Mouse (Mus musculus) limb, embryonic 14.5 days (tissue): ENCODE measurements around the gene Bcl2. TPM values are rescaled to one million over a fixed set of nuclear protein-coding genes. Genes with fewer than 3 reads are reported as not detected.

Experiments
- ATAC-seq: fragments of 200-750 bp; cut with Nextera tagmentation; 2 replicates; pipeline ENCODE4 v1.8.0; 2017; ENCODE audit warnings: low read depth, moderate number of reproducible peaks, moderate TSS enrichment; ENCODE audit not compliant: low FRiP score
- DNase-seq: peaks from one replicate; pipeline ENCODE4 v3.0.0-alpha.2; 2015; ENCODE audit warnings: low spot score
- H3K27ac ChIP-seq: fragments of 300-500 bp; sonication (generic); replicated peaks from 2 replicates; pipeline ENCODE4 v1.5.1; 2014; ENCODE audit warnings: low read depth, mild to moderate bottlenecking, low read length, moderate library complexity, mixed read lengths
- H3K27me3 ChIP-seq: fragments of 300-500 bp; sonication (generic); 2 replicates; pipeline ENCODE4 v1.6.1; 2014; ENCODE audit warnings: low read length, mixed read lengths; ENCODE audit not compliant: control insufficient read depth, insufficient read depth
- H3K36me3 ChIP-seq: fragments of 300-500 bp; sonication (generic); 2 replicates; pipeline ENCODE4 v1.6.1; 2014; ENCODE audit warnings: mild to moderate bottlenecking, low read length, moderate library complexity, mixed read lengths; ENCODE audit not compliant: control insufficient read depth, insufficient read depth
- H3K4me1 ChIP-seq: fragments of 300-500 bp; sonication (generic); 2 replicates; pipeline ENCODE4 v1.6.1; 2014; ENCODE audit warnings: antibody characterized with exemption, low read length, mixed read lengths; ENCODE audit not compliant: control insufficient read depth, insufficient read depth
- H3K4me2 ChIP-seq: fragments of 300-500 bp; sonication (generic); replicated peaks from 2 replicates; pipeline ENCODE4 v1.6.1; 2014; ENCODE audit warnings: low read depth, mild to moderate bottlenecking, low read length, moderate library complexity; ENCODE audit not compliant: severe bottlenecking
- H3K4me3 ChIP-seq: fragments of 300-500 bp; sonication (generic); replicated peaks from 2 replicates; pipeline ENCODE4 v1.5.1; 2014; ENCODE audit warnings: low read length
- H3K9ac ChIP-seq: fragments of 300-500 bp; sonication (generic); 2 replicates; pipeline ENCODE4 v1.6.1; 2014; ENCODE audit warnings: mild to moderate bottlenecking, low read depth, low read length, moderate library complexity; ENCODE audit not compliant: severe bottlenecking
- H3K9me3 ChIP-seq: fragments of 300-500 bp; sonication (generic); 2 replicates; pipeline ENCODE4 v1.6.1; 2016; ENCODE audit warnings: low read length; ENCODE audit not compliant: control insufficient read depth
- POLR2A ChIP-seq: fragments of 200-500 bp; IDR thresholded peaks from 2 replicates; pipeline ENCODE4 v1.8.0; 2012; ENCODE audit warnings: inconsistent platforms, mild to moderate bottlenecking, moderate library complexity, borderline replicate concordance; ENCODE audit not compliant: insufficient read depth, insufficient read length; ENCODE audit errors: extremely low read depth
- WGBS: fragments of 180-500 bp; shearing (Covaris S2); extraction: QIAGEN DNeasy Blood & Tissue Kit; methylation state at CpG from one replicate; pipeline ENCODE4 v1.1.7; 2014; 5-methylcytosine and 5-hydroxymethylcytosine counted together
- polyA plus RNA-seq, 2 experiments: library from polyadenylated mRNA; depleted of rRNA in 1 of 2; stranded (reverse) in 1 of 2; unstranded in 1 of 2; fragments of >200 nt; fragmentation: Nextera tagmentation in 1 of 2; extraction: Ambion mirVana in 1 of 2; gene quantifications; 2 replicates each; pipeline versions ENCODE4 v1.2.1 to v1.2.3; 2012 to 2014

Gene Bcl2
- polyA plus RNA-seq, 2 experiments, result 8.0 to 15.7 TPM

- no peak overlapping the region for H3K4me3 ChIP-seq
- H3K9ac ChIP-seq, result no peak overlapping the region
- no peak overlapping the region for H3K4me2 ChIP-seq
- peaks cover 7% of the 10 kb centered on the region for H3K4me1 ChIP-seq
- ATAC-seq (no peak), DNase-seq (peak; percentile 81)
- no peak for TF ChIP-seq POLR2A
- H3K36me3 ChIP-seq, result no peaks in the 10 kb centered on the region
- 29% methylated on average over 7 of the region's 7 CpGs for WGBS
- H3K27me3 ChIP-seq, result no peaks in the 10 kb centered on the region
- H3K9me3 ChIP-seq, result no peaks in the 10 kb centered on the region
- H3K27ac ChIP-seq, result no peak overlapping the region
These were observed 3.1 kb upstream of the Bcl2 start for GRCm38 (mm10) chr1:106717071-106717601.

GRCm38 (mm10) chr1:106716141-106716540 is 2.1 kb upstream of the Bcl2 start:
- no peak for TF ChIP-seq POLR2A
- ATAC-seq, result no peak
- no peak overlapping the region for H3K27ac ChIP-seq
- peaks cover 12% of the 10 kb centered on the region for H3K4me1 ChIP-seq
- no peak for DNase-seq
- no peak overlapping the region for H3K4me2 ChIP-seq
- no peak overlapping the region for H3K9ac ChIP-seq
- no peaks in the 10 kb centered on the region for H3K36me3 ChIP-seq
- no peaks in the 10 kb centered on the region for H3K9me3 ChIP-seq
- 94% methylated on average over 3 of the region's 3 CpGs for WGBS
- H3K27me3 ChIP-seq, result no peaks in the 10 kb centered on the region
- no peak overlapping the region for H3K4me3 ChIP-seq

DNA sequence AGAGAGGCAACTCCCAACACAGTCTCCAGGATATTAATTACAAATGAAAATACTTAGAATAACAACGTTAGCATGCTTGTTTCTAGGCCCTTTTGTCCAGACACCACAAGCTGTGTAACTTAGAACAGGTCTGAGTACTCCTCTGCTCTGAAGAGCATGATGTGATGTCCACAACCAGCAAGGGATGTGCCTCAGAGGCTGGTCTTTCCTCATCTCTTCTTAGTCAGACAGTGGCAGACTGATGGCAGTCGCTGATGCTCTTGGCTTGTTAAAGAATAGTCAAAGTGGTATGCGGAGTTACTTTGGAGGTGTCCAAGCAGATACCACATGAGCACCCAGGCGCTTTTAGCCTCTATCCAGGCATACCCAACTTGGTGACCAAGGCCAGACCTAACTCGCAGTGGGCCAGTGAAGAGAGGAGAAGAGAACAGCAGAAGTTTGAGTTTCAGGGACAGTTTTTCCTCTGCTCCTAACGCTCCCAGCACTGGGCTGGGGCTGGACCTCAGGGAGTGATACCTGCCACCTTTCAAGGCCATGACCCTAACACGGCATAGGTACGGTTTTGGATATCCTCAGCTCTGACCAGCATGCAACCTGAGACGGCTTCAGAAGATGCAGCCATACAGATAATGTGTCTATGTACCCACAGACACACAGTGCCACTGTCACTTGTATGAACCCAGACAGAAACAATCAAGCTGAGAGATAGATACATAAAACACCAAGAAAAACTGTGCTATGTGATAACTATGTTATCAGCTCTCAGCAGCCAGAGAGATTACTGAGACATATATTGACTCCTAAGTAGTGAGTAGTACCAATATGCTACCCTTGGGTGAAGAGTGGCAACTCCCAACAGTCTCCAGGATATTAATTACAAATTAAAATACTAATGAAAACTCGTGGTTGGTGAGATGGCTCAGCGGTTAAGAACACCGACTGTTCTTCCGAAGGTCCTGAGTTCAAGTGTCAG is 1.3 kb upstream of the Bcl2 start:
- Histone ChIP-seq H3K27ac (no peak overlapping the region), H3K9me3 (no peaks in the 10 kb centered on the region), H3K27me3 (no peaks in the 10 kb centered on the region), H3K36me3 (no peaks in the 10 kb centered on the region), H3K4me3 (no peak overlapping the region; the same call in 1 of the 2 replicates), H3K9ac (no peak overlapping the region), H3K4me1 (peaks cover 12% of the 10 kb centered on the region), H3K4me2 (peak overlapping the region; percentile 80)
- TF ChIP-seq POLR2A, result no peak
- DNase-seq (no peak), ATAC-seq (no peak)
- WGBS, result 87% methylated on average over 13 of the region's 13 CpGs

DNA sequence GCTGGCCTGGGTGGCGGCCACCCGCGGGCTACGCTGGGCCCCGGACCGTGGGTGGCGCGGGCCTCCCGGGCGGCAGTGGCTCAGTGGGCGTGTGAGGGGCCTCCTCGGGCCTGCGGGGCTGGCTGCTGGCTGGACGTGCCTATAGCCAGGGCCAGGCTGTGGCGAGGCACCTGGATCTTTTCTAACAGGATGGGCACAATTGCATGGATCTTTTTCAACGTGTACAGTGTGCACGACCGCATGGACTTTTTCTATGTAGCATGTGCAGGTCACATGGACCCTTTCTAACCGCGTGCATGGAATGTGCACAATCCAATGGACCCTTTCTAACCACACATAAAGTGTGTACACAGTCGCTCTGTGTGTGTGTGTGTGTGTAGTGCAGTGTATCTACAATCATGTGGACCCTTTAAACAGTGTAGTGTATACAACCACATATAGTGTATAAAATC is 482 bp upstream of the Bcl2 start:
- H3K27me3 ChIP-seq, result no peaks in the 10 kb centered on the region
- peak overlapping the region; percentile 83 for H3K4me3 ChIP-seq
- no peaks in the 10 kb centered on the region for H3K9me3 ChIP-seq
- H3K4me2 ChIP-seq, result peak overlapping the region; percentile 80
- WGBS, result 10% methylated on average over 8 of the region's 21 CpGs
- peak overlapping the region; percentile 85 for H3K9ac ChIP-seq
- peak overlapping the region; percentile 92 for H3K27ac ChIP-seq
- DNase-seq, result peak; percentile 13
- H3K4me1 ChIP-seq, result peaks cover 12% of the 10 kb centered on the region
- peak; percentile 53 for ATAC-seq
- no peak for TF ChIP-seq POLR2A
- H3K36me3 ChIP-seq, result no peaks in the 10 kb centered on the region

DNA sequence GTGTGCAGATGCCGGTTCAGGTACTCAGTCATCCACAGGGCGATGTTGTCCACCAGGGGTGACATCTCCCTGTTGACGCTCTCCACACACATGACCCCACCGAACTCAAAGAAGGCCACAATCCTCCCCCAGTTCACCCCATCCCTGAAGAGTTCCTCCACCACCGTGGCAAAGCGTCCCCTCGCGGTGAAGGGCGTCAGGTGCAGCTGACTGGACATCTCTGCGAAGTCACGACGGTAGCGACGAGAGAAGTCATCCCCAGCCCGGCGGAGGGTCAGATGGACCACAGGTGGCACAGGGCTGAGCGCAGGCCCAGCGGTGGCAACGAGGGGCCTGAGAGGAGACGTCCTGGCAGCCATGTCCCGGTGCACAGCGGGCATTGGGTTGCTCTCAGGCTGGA is 1.7 kb downstream of the Bcl2 start:
- H3K36me3 ChIP-seq, result no peaks in the 10 kb centered on the region
- no peaks in the 10 kb centered on the region for H3K9me3 ChIP-seq
- H3K4me3 ChIP-seq, result peak overlapping the region; percentile 83
- H3K27me3 ChIP-seq, result no peaks in the 10 kb centered on the region
- TF ChIP-seq POLR2A, result no peak
- peaks cover 12% of the 10 kb centered on the region for H3K4me1 ChIP-seq
- H3K9ac ChIP-seq, result peak overlapping the region; percentile 85
- DNase-seq (no peak), ATAC-seq (no peak)
- 0 out of 2 replicates have a peak overlapping the region, but pooled peaks have one; percentile 33 for H3K27ac ChIP-seq
- H3K4me2 ChIP-seq, result peak overlapping the region; percentile 80
- 6% methylated on average over 22 of the region's 22 CpGs for WGBS
